Mouse (Mus musculus): ENCODE results near the gene Zfp709.
"Not testable (repeated sequence)": the region's sequence is repeated elsewhere in the genome, so short reads cannot be mapped to it uniquely, and the experiment has no call there.

The Zfp709 gene

DNA sequence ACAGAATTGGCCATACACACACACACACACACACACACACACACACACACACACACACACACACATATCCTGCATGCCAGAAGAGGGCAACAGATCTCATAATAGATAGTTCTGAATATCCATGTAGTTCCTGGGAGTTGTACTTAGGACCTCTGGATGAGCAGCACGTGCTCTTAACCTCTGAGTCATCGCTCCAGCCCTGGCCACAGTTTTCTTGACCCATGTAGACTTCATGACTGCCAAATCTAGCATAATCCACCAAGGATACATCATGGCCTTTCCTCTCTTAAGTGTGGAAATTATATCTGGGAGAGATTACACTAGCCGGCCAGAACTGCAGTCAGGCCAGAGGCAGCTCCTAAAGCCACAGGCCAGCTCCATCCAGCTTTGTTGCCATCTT, 44.7 kb downstream of the Zfp709 start:
- no peak for DNase-seq

GRCm38 (mm10) chr8:71927779-71928178, 46.0 kb downstream of the Zfp709 start:
- DNase-seq: no peak

DNA sequence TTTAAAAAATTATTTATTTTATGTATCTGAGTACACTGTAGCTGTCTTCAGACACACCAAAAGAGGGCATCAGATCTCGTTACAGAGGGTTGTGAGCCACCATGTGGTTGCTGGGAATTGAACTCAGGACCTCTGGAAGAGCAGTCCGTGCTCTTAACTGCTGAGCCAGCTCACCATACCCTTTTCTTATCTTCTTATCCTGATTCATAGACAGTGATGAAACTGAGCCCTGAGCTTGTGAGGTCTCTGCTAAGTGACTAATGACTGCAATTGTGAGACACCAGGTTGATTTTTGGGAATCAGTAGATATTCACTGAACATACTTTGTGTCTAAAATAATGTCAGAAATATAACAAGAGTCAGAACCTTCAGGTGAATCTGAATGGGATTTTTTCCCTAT, 56.2 kb downstream of the Zfp709 start:
- DNase-seq: not testable (repeated sequence)

DNA sequence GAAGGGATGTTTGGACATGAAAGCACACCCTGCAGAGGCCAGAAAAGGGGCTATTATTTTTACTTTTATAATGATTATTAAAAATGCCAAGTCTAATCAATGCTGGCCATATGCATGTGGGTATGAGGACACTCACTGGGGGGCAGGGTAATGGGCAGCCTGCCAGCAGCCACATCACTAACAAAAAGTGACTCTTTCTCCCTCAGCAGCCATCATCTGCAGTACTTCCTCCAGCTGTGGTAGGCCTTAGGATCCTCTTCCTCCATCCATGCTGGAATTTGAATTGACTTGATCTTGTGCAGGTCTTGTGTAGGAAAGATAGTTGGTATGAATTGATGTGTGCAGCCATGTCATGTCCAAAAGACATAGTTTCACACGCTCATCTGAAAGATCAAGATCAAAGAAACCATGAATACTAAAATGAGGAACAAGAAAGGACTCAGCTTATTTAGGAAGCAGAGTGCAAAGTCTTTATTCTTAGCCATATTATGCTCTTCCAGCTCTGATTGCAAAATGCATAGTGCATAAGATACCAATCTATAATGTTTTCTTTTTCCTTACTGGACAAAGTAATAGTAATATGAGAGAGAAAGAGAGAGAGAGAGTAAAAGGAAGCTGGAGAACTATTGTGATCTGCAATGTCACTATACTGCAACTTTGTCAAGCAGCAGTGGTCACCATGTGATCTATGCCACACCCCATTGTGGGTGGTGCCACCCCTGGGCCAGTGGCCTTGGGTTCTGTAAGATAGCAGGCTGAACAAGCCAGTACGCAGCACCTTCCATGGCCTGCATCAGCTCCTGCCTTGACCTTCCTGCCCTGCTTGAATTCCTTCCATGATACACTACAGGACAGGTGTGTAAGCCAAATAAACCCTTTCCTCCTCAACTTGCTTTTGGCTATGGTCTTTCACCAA, 58.7 kb downstream of the Zfp709 start:
- DNase-seq: no peak

DNA sequence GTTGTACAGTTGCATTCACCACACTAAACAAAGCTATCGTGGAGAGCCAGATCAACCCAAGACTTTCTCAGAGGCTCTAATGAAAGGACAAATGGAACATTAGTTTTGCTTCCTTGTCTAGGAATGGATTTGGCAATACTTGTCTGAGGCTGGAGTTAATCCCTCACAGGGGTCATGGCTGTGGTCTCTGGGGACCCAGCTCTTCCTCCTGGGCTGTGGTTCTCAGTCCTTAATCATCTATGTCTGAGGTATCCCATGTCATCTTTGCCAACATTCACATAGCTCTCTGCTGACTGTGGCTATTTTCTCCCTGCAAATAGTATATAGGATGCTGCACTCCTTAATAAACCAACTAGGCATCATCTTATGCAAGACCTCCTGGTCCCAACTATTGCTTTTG, 60.0 kb downstream of the Zfp709 start:
- no peak for DNase-seq

Data from thymus, postnatal 4 days (tissue).